Mouse (Mus musculus) megakaryocyte, embryonic 14.5 days (primary cell): ENCODE results near the gene Tcp10c.
"Not testable (repeated sequence)": the region's sequence is repeated elsewhere in the genome, so short reads cannot be mapped to it uniquely, and the experiment has no call there.

ENCODE experiments used
- FLI1 ChIP-seq: IDR thresholded peaks from 2 replicates; pipeline ENCODE4 v1.6.1; 2012; ENCODE audit warnings: low read length, inconsistent platforms, mixed read lengths
- GATA1 ChIP-seq: IDR thresholded peaks from 3 replicates; pipeline ENCODE4 v1.6.1; 2012; ENCODE audit warnings: mixed read lengths, low read length, inconsistent platforms, borderline replicate concordance

- TF ChIP-seq GATA1, FLI1: not testable (repeated sequence)
Observed at GRCm38 (mm10) chr17:13408257-13408633, 53.9 kb downstream of the Tcp10c start.
